Mouse (Mus musculus) central nervous system, embryonic 11.5 days (tissue): ENCODE results near the gene Slc35b1. TPM values are rescaled to one million over a fixed set of nuclear protein-coding genes. Genes with fewer than 3 reads are reported as not detected.

Experiments
- polyA plus RNA-seq: library from polyadenylated mRNA; depleted of rRNA; stranded (reverse); fragments of >200 nt; gene quantifications from 2 replicates; pipeline ENCODE4 v1.2.3, GENCODE M21; 2012; rRNA removed

The Slc35b1 gene
- 62.2 and 106 TPM in 2 replicates for polyA plus RNA-seq

GRCm38 (mm10) chr11:95384319-95384972 is at the start of gene Slc35b1:
TSS of gene Slc35b1 (plus strand) at chr11:95384692.

GRCm38 (mm10) chr11:95336568-95337128 is 47.8 kb upstream of the Slc35b1 start, which contains the start of gene Fam117a:
TSS of gene Fam117a (plus strand) at chr11:95337018.

GRCm38 (mm10) chr11:95413641-95414535 is 29.4 kb downstream of the Slc35b1 start, which contains the start of gene Spop:
TSS of gene Spop (plus strand) at chr11:95414080.

Other genes with a start within 250 kb of the Slc35b1 start
- gene Dlx4, start 238.4 kb upstream of the Slc35b1 start, polyA plus RNA-seq, result 0.53 TPM in 1 of 2 replicates, not detected in the other
- 0.05 TPM in 1 of 2 replicates, not detected in the other for gene Tac4, start 123.2 kb upstream of the Slc35b1 start, polyA plus RNA-seq
- 36.7 and 51.5 TPM in 2 replicates for gene Kat7, start 74.4 kb upstream of the Slc35b1 start, polyA plus RNA-seq
- 15.8 and 27.7 TPM in 2 replicates for gene Fam117a, start 47.7 kb upstream of the Slc35b1 start, polyA plus RNA-seq
- 55.1 and 57.3 TPM in 2 replicates for gene Spop, start 29.4 kb downstream of the Slc35b1 start, polyA plus RNA-seq
- 1.2 and 1.8 TPM in 2 replicates for gene Nxph3, start 129.9 kb downstream of the Slc35b1 start, polyA plus RNA-seq
- gene Ngfr, start 203.0 kb downstream of the Slc35b1 start, polyA plus RNA-seq, result 19.6 and 39.3 TPM in 2 replicates